Mouse (Mus musculus) testis, adult 2 months (tissue): Measurements from ENCODE around the gene Gnb1l. TPM values are rescaled to one million over a fixed set of nuclear protein-coding genes. Genes with fewer than 3 reads are reported as not detected.

Experiments used
- H3K27ac ChIP-seq: fragments of 200-500 bp; 2 replicates; pipeline ENCODE4 v1.5.1; 2012; ENCODE audit warnings: low read depth, low read length; ENCODE audit not compliant: control insufficient read depth, insufficient read depth
- H3K27me3 ChIP-seq: fragments of 200-500 bp; 2 replicates; pipeline ENCODE4 v1.6.1; 2012; ENCODE audit warnings: mild to moderate bottlenecking, low read length, moderate library complexity; ENCODE audit not compliant: control insufficient read depth, insufficient read depth
- H3K36me3 ChIP-seq: fragments of 200-500 bp; 2 replicates; pipeline ENCODE4 v1.6.1; 2012; ENCODE audit warnings: mild to moderate bottlenecking, low read length; ENCODE audit not compliant: control insufficient read depth, insufficient read depth
- H3K4me1 ChIP-seq: fragments of 200-500 bp; 2 replicates; pipeline ENCODE4 v1.6.1; 2012; ENCODE audit warnings: low read length; ENCODE audit not compliant: control insufficient read depth, insufficient read depth
- H3K4me3 ChIP-seq: fragments of 200-500 bp; 2 replicates; pipeline ENCODE4 v1.5.1; 2012; ENCODE audit warnings: low read depth, mild to moderate bottlenecking, low read length, moderate library complexity, mixed read lengths; ENCODE audit not compliant: control insufficient read depth
- CTCF ChIP-seq: fragments of 200-500 bp; IDR thresholded peaks from 2 replicates; pipeline ENCODE4 v1.5.1; 2012; ENCODE audit warnings: low read depth, mild to moderate bottlenecking, inconsistent platforms, low read length, moderate library complexity; ENCODE audit not compliant: control insufficient read depth, insufficient read depth, insufficient replicate concordance
- POLR2A ChIP-seq: fragments of 200-500 bp; IDR thresholded peaks from 2 replicates; pipeline ENCODE4 v1.6.1; 2012; ENCODE audit warnings: low read depth, mild to moderate bottlenecking, inconsistent platforms, low read length, moderate library complexity; ENCODE audit not compliant: control insufficient read depth
- polyA plus RNA-seq: library from polyadenylated mRNA; depleted of rRNA; stranded (reverse); fragments of >200 nt; gene quantifications from 2 replicates; pipeline ENCODE4 v1.2.3, GENCODE M21; 2012

Gnb1l gene
- polyA plus RNA-seq, 1 experiment, result 75.5 TPM

DNA sequence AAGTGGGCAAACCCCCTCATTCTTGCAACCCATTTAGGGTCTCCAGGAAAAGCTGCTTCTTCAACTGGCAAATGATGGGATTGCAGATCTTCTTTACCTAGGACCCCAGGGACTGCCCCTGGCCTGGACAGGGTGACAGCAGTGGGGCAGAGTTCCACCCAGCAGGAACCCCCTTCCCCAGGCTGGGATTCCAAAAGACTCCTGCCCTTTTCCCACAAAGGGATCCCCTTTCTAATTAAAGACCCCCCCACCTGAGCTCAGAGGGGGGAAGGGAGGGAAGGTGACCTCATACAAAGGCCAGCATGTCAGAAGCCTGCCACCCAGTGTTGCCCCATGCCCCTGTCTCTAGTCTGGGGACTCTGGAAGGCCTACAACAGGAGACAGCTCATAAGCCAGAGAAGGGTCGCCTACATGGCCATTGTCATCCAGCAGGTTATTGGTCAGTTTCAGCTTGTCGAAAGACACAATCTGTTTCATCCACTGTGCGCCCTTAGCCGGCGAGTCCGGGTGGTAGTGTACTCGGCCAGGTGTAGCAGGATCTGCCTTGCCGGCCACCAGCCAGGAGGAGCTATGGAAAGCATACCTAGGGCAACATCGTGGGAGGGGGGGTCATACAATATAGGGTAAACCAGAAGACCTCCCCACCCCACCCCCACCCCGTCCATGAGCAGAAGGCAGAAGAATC, 85.3 kb downstream of the Gnb1l start:
- Histone ChIP-seq H3K27ac (no peak overlapping the region), H3K27me3 (no peaks in the 10 kb centered on the region; the same call in 1 of the 2 replicates), H3K4me1 (peaks cover 54% of the 10 kb centered on the region), H3K36me3 (no peaks in the 10 kb centered on the region), H3K4me3 (no peak overlapping the region)
- TF ChIP-seq POLR2A (no peak), CTCF (no peak)

DNA sequence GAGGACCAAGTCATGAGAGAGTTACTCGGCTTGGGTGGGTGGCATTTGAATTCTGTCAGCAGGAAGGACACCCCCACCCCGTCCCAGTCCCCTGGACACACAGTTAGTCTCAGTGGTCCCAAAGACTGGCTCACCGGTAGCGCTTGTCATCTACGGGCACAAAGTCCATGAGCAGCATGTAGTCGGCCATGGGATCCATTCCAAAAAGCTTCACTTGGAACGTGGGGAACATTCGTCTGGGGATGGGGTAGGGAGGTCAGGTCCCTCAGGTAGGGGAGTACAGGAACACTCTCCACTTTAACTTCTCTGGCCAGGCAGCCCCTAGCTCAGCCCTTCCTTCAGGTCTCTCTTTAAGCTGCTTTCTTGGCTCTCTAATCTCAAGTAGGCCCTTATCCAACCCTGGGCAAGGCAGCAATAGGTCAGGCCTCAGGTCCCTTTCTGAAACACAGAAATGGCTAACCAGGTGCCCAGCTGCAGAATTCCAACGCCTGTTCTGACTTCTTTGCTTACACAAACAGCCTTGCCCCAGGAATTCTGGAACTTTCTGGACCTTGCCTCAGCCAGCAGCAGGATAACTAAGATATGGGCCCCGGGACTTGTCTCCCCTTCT, 86.5 kb downstream of the Gnb1l start:
- peaks cover 61% of the 10 kb centered on the region for H3K4me1 ChIP-seq
- no peaks in the 10 kb centered on the region; the same call in 1 of the 2 replicates for H3K27me3 ChIP-seq
- TF ChIP-seq POLR2A (no peak), CTCF (no peak)
- no peak overlapping the region for H3K27ac ChIP-seq
- no peaks in the 10 kb centered on the region for H3K36me3 ChIP-seq
- H3K4me3 ChIP-seq, result no peak overlapping the region

DNA sequence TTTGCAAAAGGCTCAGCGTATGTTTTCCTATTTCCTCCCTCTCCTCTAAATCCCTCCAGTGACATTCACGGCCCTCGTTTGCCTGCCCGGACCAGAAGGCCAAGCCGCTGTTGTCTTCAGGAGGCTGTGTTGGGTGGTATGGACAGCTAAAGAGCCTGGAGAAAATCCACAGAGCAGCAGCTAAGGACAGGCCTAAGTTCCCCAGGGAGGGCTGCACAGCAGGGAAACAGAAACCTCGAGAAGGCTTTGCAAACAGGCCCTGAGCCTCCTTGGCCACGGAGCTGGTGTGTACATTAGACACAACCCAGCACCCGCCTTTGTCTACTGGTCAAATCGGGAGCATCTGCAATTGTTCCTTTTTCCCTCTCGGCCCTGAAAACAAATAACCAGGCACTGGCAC, 87.2 kb downstream of the Gnb1l start:
- no peaks in the 10 kb centered on the region; the same call in 1 of the 2 replicates for H3K27me3 ChIP-seq
- TF ChIP-seq POLR2A (no peak), CTCF (no peak)
- H3K27ac ChIP-seq, result no peak overlapping the region
- H3K36me3 ChIP-seq, result no peaks in the 10 kb centered on the region
- H3K4me3 ChIP-seq, result no peak overlapping the region
- H3K4me1 ChIP-seq, result peaks cover 68% of the 10 kb centered on the region

DNA sequence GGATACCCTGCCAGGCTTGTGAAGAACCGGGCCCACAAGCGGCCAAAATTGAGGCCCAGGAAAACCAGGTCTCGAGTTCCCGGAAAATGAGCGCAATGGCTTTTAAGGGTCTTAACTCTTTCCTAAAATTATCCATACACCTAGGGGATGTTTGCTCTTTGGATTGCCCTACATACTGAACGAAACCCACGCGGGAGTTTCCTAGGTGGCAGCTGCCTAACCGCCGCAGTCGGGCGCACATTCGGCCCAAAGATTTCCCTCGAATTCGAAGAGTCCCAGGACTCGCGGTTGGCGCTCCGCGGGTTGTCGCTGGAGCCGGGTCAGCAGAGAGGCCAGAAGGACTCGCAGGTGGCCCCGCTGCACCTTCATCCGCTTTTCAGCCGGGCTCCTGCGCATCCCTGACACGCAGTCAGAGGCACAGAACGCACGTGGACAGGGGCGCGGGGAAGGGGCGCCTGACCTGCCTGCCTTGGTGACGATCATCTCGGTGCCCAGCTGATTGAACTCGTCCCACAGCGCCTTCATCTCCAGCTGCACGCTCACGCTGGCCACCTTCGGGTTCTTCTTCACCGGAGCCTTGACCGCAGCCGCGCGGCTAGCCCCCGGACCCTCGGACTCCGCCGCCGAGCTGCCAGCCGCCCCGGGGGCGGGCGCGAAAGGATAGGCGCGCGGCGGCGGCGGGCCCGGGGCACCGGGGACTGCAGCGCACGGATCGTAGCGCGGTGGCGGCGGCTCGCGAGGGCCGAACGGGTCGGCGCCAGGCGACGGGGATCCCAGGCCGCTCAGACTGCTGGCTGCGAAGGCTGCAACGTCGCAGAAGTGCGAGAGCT, 87.8 kb downstream of the Gnb1l start:
- Histone ChIP-seq H3K4me1 (peaks cover 74% of the 10 kb centered on the region), H3K27me3 (no peaks in the 10 kb centered on the region; the same call in 1 of the 2 replicates), H3K27ac (peak overlapping the region; percentile 39; the same call in 1 of the 2 replicates), H3K4me3 (peak overlapping the region; percentile 82), H3K36me3 (no peaks in the 10 kb centered on the region)
- TF ChIP-seq CTCF, result no peak
- no peak for TF ChIP-seq POLR2A

DNA sequence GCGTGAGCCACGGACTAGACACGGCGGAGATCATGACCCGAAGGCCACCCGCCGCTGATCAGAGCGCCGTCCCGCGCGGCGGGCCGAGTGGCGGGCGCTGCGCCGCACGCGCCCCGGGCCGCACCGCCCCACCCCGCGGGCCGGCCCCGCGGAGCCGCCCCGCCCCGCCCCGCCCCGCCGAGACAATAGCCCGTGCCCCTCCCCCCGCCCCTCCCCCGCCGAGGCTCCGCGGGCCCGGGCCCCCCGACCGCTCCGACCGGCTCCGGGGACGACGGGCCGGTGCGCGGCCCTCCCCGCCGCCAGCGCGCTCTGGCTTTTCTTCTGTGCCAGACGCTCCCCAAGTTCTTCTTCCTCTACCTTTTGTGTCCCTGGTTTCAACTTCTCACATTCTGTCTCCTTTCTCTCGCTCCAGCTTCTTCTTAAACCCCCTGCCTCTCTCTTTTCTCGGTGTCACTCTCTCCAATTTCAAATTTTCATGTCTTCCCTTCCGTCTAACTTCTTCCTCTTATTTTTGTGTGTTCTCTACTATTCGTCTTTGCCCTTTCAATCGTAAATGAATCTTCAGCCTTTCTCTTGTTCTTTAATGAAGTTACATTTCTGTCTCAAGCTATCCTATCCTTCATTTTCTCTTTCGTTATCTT, 88.5 kb downstream of the Gnb1l start:
- H3K4me1 ChIP-seq, result peaks cover 75% of the 10 kb centered on the region
- H3K27ac ChIP-seq, result no peak overlapping the region
- H3K27me3 ChIP-seq, result no peaks in the 10 kb centered on the region; the same call in 1 of the 2 replicates
- TF ChIP-seq POLR2A, result no peak
- TF ChIP-seq CTCF, result no peak
- H3K4me3 ChIP-seq, result peak overlapping the region; percentile 82
- no peaks in the 10 kb centered on the region for H3K36me3 ChIP-seq

DNA sequence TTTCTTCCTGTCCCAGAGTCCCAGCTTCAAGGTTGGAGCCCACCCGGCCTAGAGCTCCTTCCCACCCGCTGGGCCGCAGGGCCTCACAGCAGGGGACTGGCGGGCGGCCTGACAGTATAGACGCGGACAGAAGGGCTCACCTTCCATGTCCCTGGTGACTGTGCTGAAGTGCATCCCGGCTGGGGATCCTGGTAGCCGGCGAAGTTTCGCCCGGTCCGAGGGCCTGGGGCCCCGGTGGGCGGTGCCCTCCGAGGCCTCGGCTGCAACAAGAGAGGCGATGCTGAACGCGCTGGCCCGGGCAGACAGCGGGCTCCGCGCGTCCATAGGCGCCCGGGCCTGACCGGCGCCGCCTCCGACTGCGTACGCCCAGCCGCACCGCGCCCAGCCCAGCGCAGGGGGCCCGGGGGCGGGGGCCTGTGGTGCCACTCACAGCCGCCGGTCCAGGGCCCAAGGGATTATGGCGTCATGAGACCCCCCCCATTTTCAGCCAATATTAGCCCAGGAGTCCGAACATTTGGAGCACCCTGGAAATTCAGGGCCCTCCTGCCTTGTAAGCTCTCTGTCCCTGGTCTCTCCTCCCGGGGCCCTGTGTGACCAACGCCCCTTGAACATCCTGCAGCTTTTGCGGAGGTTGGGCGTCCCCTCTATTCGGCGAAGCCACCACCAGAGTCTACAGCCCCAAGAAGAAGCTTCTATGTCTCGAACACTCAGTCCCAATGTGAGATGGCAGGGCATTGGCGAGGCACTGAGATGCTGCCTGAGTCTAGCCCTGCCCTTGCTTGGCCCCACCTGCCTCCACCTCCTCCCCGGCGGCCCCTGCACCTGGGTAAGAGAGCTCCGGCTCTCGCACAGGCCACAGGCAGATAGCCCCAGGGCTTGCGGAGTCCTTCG, 89.6 kb downstream of the Gnb1l start:
- peaks cover 64% of the 10 kb centered on the region for H3K4me1 ChIP-seq
- H3K27me3 ChIP-seq, result no peaks in the 10 kb centered on the region; the same call in 1 of the 2 replicates
- no peak overlapping the region for H3K27ac ChIP-seq
- no peaks in the 10 kb centered on the region for H3K36me3 ChIP-seq
- TF ChIP-seq CTCF (no peak), POLR2A (no peak)
- peak overlapping the region; percentile 33 for H3K4me3 ChIP-seq
